Mouse (Mus musculus) lung, postnatal 0 days (tissue): ENCODE measurements around the gene Sec14l3. TPM values are rescaled to one million over a fixed set of nuclear protein-coding genes. Genes with fewer than 3 reads are reported as not detected.

Experiments used
- ATAC-seq: fragments of 200-750 bp; cut with Nextera tagmentation; 2 replicates; pipeline ENCODE4 v1.8.0; 2017; ENCODE audit warnings: moderate library complexity
- DNase-seq: peaks from one replicate; pipeline ENCODE4 v3.0.0-alpha.2; 2016; ENCODE audit warnings: low spot score
- H3K27ac ChIP-seq: fragments of 300-500 bp; sonication (generic); 2 replicates; pipeline ENCODE4 v1.5.1; 2014; ENCODE audit warnings: antibody characterized with exemption, mild to moderate bottlenecking, low read length, mixed read lengths
- H3K27me3 ChIP-seq: fragments of 300-500 bp; sonication (generic); replicated peaks from 2 replicates; pipeline ENCODE4 v1.6.1; 2014; ENCODE audit warnings: low read length, mixed read lengths; ENCODE audit not compliant: insufficient read depth
- H3K36me3 ChIP-seq: fragments of 300-500 bp; sonication (generic); 2 replicates; pipeline ENCODE4 v1.6.1; 2014; ENCODE audit warnings: low read length, mixed read lengths; ENCODE audit not compliant: insufficient read depth
- H3K4me1 ChIP-seq: fragments of 300-500 bp; sonication (generic); 2 replicates; pipeline ENCODE4 v1.6.1; 2014; ENCODE audit warnings: antibody characterized with exemption, low read depth, low read length, mixed read lengths; ENCODE audit not compliant: insufficient read depth
- H3K4me2 ChIP-seq: fragments of 300-500 bp; sonication (generic); replicated peaks from 2 replicates; pipeline ENCODE4 v1.6.1; 2014; ENCODE audit warnings: low read depth, mild to moderate bottlenecking, low read length, moderate library complexity, mixed read lengths
- H3K4me3 ChIP-seq: fragments of 300-500 bp; sonication (generic); 2 replicates; pipeline ENCODE4 v1.5.1; 2014; ENCODE audit warnings: low read depth, low read length
- H3K9ac ChIP-seq: fragments of 300-500 bp; sonication (generic); replicated peaks from 2 replicates; pipeline ENCODE4 v1.6.1; 2014; ENCODE audit warnings: low read depth, mild to moderate bottlenecking
- H3K9me3 ChIP-seq: fragments of 300-500 bp; sonication (generic); 2 replicates; pipeline ENCODE4 v1.6.1; 2016; ENCODE audit warnings: low read length, mixed read lengths
- CTCF ChIP-seq: IDR thresholded peaks from 2 replicates; pipeline ENCODE4 v1.5.1; 2016; ENCODE audit warnings: antibody characterized with exemption, mild to moderate bottlenecking
- EP300 ChIP-seq: IDR thresholded peaks from 2 replicates; pipeline ENCODE4 v1.6.1; 2016; ENCODE audit warnings: antibody characterized with exemption, mild to moderate bottlenecking, control low read depth
- WGBS: fragments of 180-500 bp; shearing (Covaris S2); extraction: QIAGEN DNeasy Blood & Tissue Kit; methylation state at CpG from one replicate; pipeline ENCODE4 v1.1.7; 2014; 5-methylcytosine and 5-hydroxymethylcytosine counted together
- polyA plus RNA-seq: library from polyadenylated mRNA; unstranded; fragments of >200 nt; fragmentation: Nextera tagmentation; extraction: Ambion mirVana; gene quantifications from 2 replicates; pipeline ENCODE4 v1.2.1, GENCODE M21; 2015

Gene Sec14l3
- polyA plus RNA-seq, 1 experiment from 2014 or later = 529 TPM

DNA sequence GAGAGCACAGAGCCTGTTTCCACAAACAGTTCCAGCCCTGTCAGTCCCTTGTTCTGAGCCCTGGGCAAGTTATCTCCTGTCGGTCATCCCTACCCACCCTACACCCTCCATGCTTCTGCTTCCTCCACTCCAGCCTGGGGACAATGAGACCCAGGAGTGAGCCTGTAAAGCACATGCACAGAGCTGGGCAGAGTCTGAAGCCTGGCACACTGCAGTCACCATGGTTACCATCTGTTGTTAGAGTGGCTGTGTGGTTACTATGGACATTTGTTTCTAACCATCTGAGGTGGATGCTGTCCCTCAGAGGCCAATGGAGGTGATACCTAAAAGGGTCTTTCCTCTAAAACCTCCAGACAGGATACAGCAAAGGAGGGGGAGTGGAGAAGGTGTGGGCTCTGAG lies 5.0 kb downstream of the Sec14l3 start:
- Histone ChIP-seq H3K4me1 (no peaks in the 10 kb centered on the region), H3K4me2 (no peak overlapping the region), H3K4me3 (no peak overlapping the region), H3K27ac (no peak overlapping the region), H3K27me3 (no peaks in the 10 kb centered on the region), H3K9ac (no peak overlapping the region), H3K9me3 (no peaks in the 10 kb centered on the region), H3K36me3 (no peaks in the 10 kb centered on the region)
- DNase-seq (no peak), ATAC-seq (peak; percentile 31; the same call in 1 of the 2 replicates)
- WGBS = 70% methylated on average over 1 of the region's 1 CpGs
- TF ChIP-seq CTCF (no peak), EP300 (no peak)

DNA sequence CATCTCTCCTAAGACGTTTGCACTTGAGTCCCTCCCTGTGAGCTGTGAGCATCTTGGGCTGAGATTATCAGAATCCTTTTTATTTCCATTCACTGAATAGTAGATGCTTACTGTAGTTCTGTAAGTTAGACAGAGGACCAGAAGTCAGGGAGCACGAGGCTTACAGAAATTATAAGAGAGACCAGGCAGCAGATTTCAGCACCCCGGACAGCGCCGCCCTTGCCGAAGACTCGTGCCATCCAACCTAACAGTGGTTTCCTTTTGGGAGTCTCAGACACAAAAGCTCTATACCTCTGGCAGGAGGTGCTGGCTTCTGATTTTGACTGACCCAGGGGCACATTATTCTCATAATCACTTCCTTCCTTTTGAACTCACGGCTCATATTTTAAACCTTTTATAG lies 12.0 kb downstream of the Sec14l3 start:
- Histone ChIP-seq H3K4me2 (no peak overlapping the region), H3K9ac (no peak overlapping the region), H3K4me1 (no peaks in the 10 kb centered on the region), H3K27me3 (no peaks in the 10 kb centered on the region), H3K4me3 (no peak overlapping the region), H3K9me3 (no peaks in the 10 kb centered on the region), H3K36me3 (no peaks in the 10 kb centered on the region), H3K27ac (no peak overlapping the region)
- DNase-seq (peak; percentile 55), ATAC-seq (no peak)
- TF ChIP-seq EP300 = no peak
- 16% methylated on average over 8 of the region's 8 CpGs for WGBS

DNA sequence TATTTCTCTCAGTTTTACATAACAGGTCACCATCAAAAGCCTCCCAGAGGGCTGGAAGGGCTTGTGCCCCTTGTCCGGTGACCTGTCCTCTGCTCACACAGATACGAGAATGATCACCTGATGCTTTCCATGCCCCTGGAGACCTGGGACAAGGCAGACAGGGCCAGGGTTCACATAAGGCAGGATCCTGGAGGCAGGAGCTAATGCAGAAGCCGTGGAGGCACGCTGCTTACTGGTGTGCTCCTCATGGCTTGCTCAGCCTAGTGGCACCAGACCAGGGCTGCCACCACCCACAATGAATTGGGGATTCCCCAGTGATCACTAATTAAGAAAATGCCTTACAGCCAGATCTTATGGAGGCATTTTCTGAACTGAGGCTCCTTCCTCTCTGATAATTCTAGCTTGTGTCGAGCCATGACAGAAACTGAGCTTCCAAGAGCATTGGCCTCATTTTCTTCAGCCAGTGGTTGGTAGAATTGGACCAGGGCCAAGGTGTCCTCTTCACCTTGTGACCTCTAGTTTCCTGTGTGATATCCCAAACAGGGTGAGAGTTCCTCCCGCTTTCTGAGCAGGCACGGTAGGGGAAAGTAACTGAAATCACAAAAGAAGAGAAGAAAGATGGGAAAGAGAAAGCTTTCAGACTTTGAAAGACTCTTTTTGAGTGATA lies 13.8 kb downstream of the Sec14l3 start:
- H3K9ac ChIP-seq = no peak overlapping the region
- WGBS = 68% methylated on average over 7 of the region's 7 CpGs
- TF ChIP-seq EP300 = no peak
- no peak for TF ChIP-seq CTCF
- H3K27ac ChIP-seq = no peak overlapping the region
- H3K4me2 ChIP-seq = no peak overlapping the region
- H3K9me3 ChIP-seq = no peaks in the 10 kb centered on the region
- H3K27me3 ChIP-seq = no peaks in the 10 kb centered on the region
- DNase-seq (no peak), ATAC-seq (no peak; the same call in 1 of the 2 replicates)
- H3K4me1 ChIP-seq = no peaks in the 10 kb centered on the region
- no peaks in the 10 kb centered on the region for H3K36me3 ChIP-seq
- no peak overlapping the region for H3K4me3 ChIP-seq

DNA sequence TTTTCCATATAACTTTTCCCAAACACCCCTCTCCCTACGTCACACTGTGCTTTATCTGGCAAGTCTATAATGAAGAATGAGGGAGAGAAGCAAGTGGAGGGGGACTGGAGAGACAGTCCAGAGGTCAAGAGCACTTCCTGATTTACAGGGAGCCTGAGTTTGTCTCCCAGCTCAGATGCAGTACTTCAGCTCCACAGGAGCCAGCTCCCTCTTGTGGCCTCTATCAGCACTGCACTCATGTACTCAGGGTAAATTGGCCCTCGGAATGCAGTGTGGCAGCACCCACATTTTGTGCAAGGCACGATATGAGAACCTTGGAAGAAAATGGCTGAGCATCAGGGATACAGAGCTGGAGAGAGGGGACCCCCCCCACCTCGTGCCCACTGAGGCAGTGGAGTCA lies 15.6 kb downstream of the Sec14l3 start:
- Histone ChIP-seq H3K27ac (no peak overlapping the region), H3K36me3 (no peaks in the 10 kb centered on the region)
- no peak for TF ChIP-seq EP300
- peak; percentile 94 for TF ChIP-seq CTCF

DNA sequence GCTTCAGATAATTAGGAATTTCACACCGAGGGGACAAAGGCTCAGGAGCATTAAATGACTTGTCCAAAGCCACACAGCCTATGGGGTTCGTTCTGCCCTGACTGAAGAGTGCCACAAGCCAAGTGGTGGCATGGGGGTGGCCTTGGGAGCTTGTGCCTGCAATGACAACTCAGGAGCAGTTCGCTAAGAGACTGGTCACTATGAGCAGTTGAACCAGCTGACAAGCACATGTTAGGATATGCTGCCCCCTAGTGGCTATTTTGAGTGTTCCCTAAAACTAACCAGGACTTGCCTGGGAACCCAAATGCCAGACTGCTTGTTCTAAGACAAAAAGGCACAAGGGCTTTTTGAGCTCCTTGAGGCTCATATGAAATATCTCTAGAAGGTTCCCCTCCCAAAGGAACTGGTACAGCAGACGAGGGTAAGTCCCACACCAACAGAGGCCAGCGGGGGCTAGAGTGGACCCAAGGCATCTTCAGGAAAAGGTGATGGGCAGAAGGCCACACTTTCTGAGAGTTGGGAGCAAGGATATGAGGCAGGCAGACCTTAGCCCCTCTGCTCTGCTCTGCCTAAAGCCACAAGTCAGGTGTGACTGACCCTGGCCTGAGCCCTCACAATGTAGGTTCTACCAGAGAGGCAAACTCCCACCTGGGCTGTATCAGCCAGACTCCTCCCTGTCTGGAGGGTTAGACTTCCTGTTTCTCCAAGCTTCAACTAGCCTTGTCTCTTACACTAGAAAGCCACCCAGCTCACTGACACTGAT lies 18.9 kb downstream of the Sec14l3 start:
- DNase-seq (peak; percentile 87), ATAC-seq (peak; percentile 61)
- Histone ChIP-seq H3K36me3 (no peaks in the 10 kb centered on the region), H3K4me2 (no peak overlapping the region), H3K27me3 (no peaks in the 10 kb centered on the region), H3K4me1 (no peaks in the 10 kb centered on the region), H3K9ac (no peak overlapping the region), H3K4me3 (no peak overlapping the region), H3K9me3 (no peaks in the 10 kb centered on the region), H3K27ac (no peak overlapping the region)
- WGBS = 31% methylated on average over 5 of the region's 5 CpGs
- TF ChIP-seq CTCF (peak; percentile 92), EP300 (no peak)

More for the DNA sequence above, 15.6 kb downstream of the Sec14l3 start:
- Histone ChIP-seq H3K9ac (no peak overlapping the region), H3K4me3 (no peak overlapping the region), H3K4me1 (no peaks in the 10 kb centered on the region), H3K27me3 (no peaks in the 10 kb centered on the region), H3K4me2 (no peak overlapping the region), H3K9me3 (no peaks in the 10 kb centered on the region)
- WGBS = 13% methylated on average over 4 of the region's 4 CpGs
- DNase-seq = peak; percentile 73
- ATAC-seq = peak; percentile 56

DNA sequence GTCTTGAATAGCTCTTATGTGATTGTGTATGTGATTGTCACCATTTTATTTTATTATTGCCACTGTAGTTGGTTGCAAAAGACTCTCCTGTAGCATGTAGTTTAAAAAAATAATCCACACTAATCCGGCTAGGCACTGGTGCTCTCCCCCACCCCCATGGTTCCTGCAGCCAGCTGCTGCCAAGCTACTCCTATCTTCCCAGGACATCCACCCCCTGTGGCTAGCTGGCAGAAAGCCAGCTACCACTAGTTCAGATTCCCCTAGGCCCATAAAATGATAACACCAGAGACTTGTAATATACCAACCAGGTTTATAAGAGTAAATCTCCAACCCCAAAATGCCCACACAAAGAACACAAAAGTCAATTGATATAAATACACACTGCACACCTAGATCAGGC lies 21.6 kb downstream of the Sec14l3 start:
- Histone ChIP-seq H3K4me1 (no peaks in the 10 kb centered on the region), H3K9ac (no peak overlapping the region), H3K27ac (no peak overlapping the region), H3K36me3 (no peaks in the 10 kb centered on the region), H3K4me2 (no peak overlapping the region), H3K9me3 (no peaks in the 10 kb centered on the region), H3K4me3 (no peak overlapping the region), H3K27me3 (no peaks in the 10 kb centered on the region)
- no peak for TF ChIP-seq CTCF
- no peak for TF ChIP-seq EP300
- DNase-seq (no peak), ATAC-seq (no peak)
- WGBS = 36% methylated on average over 1 of the region's 1 CpGs
